Mouse (Mus musculus) activated CD4-positive, CD25-positive, alpha-beta regulatory T cell, adult 4 months (primary cell): ENCODE measurements at regions not wholly inside any gene's neighbourhood (a gene's known extent, or its start where the extent isn't known, plus 50 kb on each side); places are given as distances from the start of the nearest gene placed in this dataset.

Source experiments
- ATAC-seq: one replicate; pipeline ENCODE4 v1.8.0; 2017

GRCm38 (mm10) chr5:129449931-129450573 is 51.0 kb upstream of the Sfswap start:
- ATAC-seq = no peak
